Mouse (Mus musculus) kidney, embryonic 15.5 days (tissue): ENCODE data around the gene 4921504E06Rik. TPM values are rescaled to one million over a fixed set of nuclear protein-coding genes. Genes with fewer than 3 reads are reported as not detected.

Experiments used
- polyA plus RNA-seq: library from polyadenylated mRNA; unstranded; fragments of >200 nt; fragmentation: Nextera tagmentation; extraction: Ambion mirVana; gene quantifications from 2 replicates; pipeline ENCODE4 v1.2.1, GENCODE M21; 2015

The 4921504E06Rik gene
- polyA plus RNA-seq, 1 experiment from 2014 or later = not detected

Other genes starting within 250 kb of the 4921504E06Rik start
- gene Msrb2, start 182.5 kb downstream of the 4921504E06Rik start, polyA plus RNA-seq = 31.1 and 34.2 TPM in 2 replicates
- 0.13 TPM in 1 of 2 replicates, not detected in the other for gene Ptf1a, start 108.3 kb downstream of the 4921504E06Rik start, polyA plus RNA-seq
- gene Otud1, start 103.8 kb upstream of the 4921504E06Rik start, polyA plus RNA-seq = 1.3 and 1.5 TPM in 2 replicates